Mouse (Mus musculus) heart, adult 8-10 months (tissue): Measurements from ENCODE around the gene Irak4. TPM values are rescaled to one million over a fixed set of nuclear protein-coding genes. Genes with fewer than 3 reads are reported as not detected.

Experiments used
- DNase-seq: peaks from one replicate; pipeline ENCODE4 v3.0.0; 2022; ENCODE audit warnings: low spot score
- total RNA-seq, 4 experiments: library from RNA; stranded (reverse); gene quantifications; 2 replicates each; pipeline ENCODE4 v1.2.4; 2022

The Irak4 gene
- total RNA-seq, 4 experiments from 2014 or later = 4.6 to 7.5 (median 5.3) TPM

GRCm38 (mm10) chr15:94558895-94559656 lies 15.6 kb downstream of the Irak4 start:
- no peak for DNase-seq

GRCm38 (mm10) chr15:94564909-94565308 lies 21.5 kb downstream of the Irak4 start:
- no peak for DNase-seq

DNA sequence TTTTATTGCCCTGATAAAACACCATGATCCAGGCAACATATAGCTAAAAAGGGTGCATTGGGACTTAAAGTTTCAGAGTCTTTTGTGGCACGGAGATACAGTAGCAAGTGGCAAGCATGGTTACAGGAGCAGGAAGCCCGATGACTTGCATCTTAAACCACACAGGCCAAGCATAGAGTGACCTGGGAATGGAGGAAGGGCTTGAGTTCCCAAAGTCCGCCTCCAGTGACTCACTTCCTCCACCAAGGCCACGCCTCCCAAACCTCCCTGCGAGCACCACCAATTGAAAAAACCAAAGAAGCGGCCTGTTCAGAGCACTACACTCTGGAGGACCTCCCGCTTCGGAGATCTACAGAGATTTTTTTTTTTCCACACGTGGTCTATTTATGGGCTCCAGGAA lies 22.4 kb downstream of the Irak4 start:
- DNase-seq = no peak

DNA sequence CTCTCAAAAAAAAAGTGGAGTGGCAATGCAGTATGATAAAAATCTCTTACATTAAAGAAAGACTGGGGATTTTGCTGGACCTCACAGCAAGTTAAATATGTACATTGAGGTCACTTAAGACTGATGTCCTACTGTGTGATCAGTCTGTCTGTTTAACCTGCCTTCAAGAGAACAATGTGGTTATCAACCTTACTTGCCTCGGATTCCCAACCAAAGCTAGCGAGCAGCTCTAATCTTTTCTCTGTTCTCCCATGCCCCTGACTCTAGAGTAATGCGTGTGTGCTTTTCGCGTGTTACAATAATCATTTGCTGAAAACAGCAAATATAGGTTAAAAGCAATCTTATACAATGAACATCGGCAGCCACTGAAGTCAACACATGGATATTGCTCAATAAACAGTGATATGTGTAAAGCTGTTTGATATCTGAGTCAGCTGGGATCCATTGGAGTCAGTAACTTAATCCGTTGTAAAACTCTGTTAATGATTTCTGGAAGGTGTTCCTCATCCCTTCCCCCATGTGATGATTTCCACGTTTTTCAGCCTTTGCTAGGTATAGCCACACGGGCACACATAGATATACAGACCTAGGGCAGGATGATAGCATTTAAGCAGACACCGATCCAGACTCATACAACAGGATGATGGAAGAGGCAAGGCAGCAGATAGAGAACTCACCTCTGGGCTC lies 25.2 kb downstream of the Irak4 start:
- no peak for DNase-seq

GRCm38 (mm10) chr15:94571501-94571900 lies 28.1 kb downstream of the Irak4 start:
- DNase-seq = no peak

GRCm38 (mm10) chr15:94572746-94573145 lies 29.3 kb downstream of the Irak4 start:
- no peak for DNase-seq

DNA sequence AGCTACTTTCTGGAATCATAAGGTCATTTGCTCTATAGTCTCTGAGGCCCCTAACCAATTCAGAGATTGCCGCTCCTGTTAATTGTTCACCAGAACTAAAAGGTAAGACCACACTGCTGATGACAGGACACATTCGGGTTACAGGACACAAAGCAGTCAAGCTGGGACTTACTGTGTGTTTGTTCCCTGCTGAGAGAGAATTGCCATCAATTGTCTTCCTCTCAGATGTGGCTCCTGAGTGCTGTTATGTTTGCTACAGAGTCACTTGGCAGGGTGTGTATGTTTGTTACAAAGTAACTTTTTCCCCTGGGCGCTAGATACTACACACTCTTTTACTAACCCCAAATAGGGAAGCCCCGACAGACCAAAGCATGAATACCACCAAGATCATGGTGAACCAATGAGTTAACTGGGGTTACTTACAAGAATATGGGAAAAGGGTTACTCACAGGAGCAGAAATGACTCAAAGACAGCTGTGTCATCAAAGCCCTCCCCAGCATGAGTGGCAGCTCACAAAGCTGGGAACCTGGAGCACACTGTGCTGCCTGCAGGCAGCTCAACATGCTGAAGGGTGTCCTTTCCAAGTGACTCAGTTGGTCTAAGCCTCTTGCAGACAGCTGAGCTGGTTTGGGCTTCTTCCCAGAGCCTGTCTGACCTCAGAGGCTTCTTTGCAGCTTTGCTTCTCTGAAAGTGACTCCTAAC lies 31.3 kb downstream of the Irak4 start:
- no peak for DNase-seq

DNA sequence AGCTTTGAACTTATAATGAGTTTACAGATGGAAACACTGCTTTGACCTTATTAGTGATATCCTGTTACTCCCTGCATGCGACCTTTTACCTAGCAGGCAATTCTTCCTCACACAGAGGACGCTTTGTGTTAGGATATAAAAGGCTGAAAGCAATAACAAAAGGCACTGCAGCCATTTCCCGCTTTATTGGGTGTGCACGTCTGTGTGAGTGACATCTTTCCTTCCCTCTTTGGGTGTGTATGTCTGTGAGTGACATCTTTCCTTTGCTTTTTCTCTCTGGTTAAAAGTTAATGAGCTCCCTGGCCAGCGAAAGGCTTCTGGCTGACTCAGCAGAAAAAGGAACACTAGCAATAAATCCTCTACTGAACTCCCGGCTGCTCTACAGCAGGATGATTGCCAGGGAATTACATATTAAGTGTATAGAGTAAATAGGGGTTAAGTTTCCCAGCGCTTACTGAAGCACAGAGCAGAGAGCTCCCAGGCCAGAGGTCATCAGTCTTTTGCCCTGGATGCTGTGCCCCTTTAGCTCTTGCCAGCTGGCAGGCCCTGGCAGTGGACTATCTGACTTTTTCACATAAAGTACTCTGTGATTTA lies 38.7 kb downstream of the Irak4 start:
- no peak for DNase-seq

DNA sequence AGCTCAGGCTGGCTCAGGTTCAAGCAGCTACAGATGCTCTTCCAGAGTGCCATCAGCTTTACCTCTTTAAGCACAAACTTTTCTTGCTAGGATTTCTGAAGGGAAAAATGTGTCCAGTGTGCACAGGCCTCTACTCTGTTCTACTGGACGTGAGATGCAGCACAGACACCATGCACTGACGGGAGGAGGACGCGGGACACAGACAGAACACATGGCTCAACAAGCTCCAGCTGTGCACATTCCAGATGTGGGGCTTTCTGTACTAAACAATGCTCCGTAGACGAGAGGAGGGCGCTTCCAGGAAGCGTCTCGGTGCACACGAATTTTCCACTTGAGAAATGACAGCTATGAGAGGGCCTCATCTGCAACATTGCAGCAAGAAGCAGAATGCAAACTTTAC lies 39.7 kb downstream of the Irak4 start:
- no peak for DNase-seq

DNA sequence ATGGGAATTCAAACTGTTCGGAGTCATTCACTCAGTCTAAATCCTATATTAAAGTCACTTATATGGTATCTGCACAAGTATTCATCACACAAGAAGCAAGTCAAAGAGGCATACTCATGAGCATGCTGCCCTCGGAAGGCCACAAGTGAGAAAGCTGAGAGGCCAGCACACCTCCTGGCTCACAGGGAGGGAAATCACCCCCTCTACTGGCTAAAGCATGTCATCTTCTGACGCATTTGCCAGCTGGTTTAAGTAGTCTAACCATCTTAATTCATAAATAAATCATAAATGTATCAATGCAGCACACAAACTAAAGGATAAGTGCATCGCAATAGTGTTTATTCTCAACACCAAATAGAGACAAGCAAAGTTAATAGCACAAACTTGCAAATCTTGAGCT lies 41.3 kb downstream of the Irak4 start:
- no peak for DNase-seq

GRCm38 (mm10) chr15:94587826-94588715 lies 44.6 kb downstream of the Irak4 start:
- no peak for DNase-seq

- DNase-seq = peak; percentile 97
Measured at GRCm38 (mm10) chr15:94589219-94590075, 46.0 kb downstream of the Irak4 start, which contains the start of gene Twf1. Gene Twf1 (minus strand): TSS chr15:94589889.

GRCm38 (mm10) chr15:94590083-94590482 lies 46.6 kb downstream of the Irak4 start:
- no peak for DNase-seq

GRCm38 (mm10) chr15:94591356-94591755 lies 47.9 kb downstream of the Irak4 start:
- no peak for DNase-seq

GRCm38 (mm10) chr15:94593586-94593985 lies 50.1 kb downstream of the Irak4 start:
- DNase-seq = no peak

DNA sequence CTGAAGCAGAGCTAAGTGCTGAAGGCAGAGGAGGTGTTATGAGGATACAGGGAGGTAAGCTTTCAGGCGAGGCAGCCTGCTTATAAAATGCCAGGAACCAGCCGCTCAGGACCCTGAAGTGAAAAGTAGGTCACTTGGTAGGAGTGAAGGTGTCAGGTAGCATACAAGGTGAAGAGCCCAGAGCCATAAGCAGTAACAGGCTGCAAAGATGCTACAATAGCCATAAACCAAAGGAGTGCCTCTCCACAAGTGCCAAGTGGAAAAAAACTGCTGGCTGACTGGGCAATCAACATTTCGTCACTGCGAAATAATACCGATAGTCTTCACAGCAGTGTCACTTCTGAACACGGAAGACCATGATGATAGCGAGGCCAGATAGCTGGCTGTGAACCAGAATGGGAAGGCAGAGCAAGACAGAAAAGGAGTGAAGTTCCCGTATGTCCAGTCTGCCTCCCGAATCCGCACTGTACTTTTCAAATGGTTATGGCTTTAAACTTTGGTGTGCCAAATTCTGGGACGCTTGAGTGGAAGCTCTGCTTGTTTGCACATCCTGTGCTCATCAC lies 56.8 kb downstream of the Irak4 start:
- no peak for DNase-seq

DNA sequence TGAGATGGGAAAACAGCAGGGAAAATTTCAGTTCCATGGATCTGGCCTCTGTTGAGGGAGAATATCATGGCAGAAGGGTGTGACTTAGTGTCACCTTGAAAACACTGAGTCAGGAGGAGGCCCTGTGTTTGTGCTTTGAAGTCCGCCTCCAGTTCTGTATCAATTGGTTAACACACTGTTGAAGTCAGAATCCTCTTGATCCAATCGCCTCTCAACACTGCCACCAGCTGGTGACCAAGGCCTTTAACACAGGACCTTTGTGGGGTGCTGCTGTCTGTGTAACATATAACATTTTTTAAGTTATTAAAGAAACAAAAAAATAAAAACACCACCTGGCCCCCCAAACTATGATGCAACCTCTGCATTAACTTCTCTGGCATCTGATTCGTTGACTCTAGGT lies 57.9 kb downstream of the Irak4 start:
- peak; percentile 32 for DNase-seq

DNA sequence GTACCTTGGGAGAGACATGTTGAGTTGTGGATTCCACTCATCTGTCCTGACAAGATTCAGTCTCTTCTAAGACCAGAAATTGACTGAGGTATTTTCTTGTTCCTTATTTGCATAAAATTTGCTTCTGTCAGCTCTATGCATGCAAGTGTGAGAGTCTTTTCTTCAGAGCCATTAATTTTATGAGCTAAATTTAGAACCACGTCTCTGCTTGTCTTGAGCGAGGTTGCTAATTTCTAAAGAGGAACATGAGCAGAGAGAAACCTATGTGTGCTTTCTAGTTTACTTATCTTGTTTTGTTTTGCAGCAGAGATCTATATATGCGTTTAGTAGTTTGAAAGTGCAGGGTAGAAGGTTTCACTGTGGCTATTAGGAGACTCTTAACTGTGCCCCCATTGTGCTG lies 59.0 kb downstream of the Irak4 start:
- no peak for DNase-seq

DNA sequence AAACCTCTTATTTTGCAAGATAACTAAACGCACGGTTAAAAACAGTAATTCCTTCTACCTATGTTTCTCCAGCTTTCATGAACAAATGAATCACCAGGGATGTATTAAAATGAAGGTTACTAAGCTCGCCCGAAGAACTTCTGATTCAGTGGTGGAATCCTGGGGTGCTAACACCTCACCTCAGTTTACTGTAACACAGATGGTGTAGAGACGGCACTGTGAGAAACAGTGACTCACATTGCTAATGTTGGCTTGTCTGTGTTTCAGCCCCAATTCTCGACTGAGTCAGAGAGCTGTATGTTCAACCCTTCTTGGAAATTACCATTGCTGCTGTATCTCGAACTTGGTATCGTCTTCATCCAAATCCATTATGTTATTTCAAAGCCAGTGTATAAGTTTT lies 64.3 kb downstream of the Irak4 start:
- DNase-seq = no peak

DNA sequence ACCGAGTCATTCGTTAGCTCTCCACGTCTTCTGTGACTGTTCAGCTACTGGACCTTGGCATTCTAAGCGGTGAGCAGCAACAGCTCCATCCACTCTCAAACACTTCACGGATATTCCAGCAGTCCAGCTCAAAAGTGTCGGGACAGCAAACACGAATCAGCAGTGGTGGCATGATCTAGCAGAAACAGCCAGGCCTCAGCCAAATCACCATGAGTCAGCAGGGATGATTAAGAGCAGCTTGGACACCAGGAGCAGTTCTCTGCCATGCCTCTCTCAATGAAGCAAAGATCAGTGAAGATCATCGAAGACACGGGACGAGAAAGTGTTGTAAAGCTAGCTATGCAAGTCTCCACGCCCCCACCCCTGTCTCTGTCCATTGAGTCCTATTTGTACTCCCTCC lies 72.6 kb downstream of the Irak4 start:
- no peak for DNase-seq
